Mouse (Mus musculus) splenic B cell, adult 2 months (primary cell): Measurements from ENCODE around the gene Wdr17.

ENCODE experiments used
- DNase-seq: peaks from one replicate; pipeline ENCODE4 v3.0.0-alpha.2; 2011; ENCODE audit warnings: low read depth, low spot score
- H3K27me3 ChIP-seq: 2 replicates; pipeline ENCODE4 v1.6.1; 2012; ENCODE audit warnings: mild to moderate bottlenecking, low read length, moderate library complexity, mixed read lengths; ENCODE audit not compliant: control insufficient read depth, poor library complexity, insufficient read depth, severe bottlenecking
- H3K36me3 ChIP-seq: 2 replicates; pipeline ENCODE4 v1.6.1; 2012; ENCODE audit warnings: mild to moderate bottlenecking, low read length, moderate library complexity, mixed read lengths; ENCODE audit not compliant: control insufficient read depth, poor library complexity, insufficient read depth, severe bottlenecking

Gene Wdr17

DNA sequence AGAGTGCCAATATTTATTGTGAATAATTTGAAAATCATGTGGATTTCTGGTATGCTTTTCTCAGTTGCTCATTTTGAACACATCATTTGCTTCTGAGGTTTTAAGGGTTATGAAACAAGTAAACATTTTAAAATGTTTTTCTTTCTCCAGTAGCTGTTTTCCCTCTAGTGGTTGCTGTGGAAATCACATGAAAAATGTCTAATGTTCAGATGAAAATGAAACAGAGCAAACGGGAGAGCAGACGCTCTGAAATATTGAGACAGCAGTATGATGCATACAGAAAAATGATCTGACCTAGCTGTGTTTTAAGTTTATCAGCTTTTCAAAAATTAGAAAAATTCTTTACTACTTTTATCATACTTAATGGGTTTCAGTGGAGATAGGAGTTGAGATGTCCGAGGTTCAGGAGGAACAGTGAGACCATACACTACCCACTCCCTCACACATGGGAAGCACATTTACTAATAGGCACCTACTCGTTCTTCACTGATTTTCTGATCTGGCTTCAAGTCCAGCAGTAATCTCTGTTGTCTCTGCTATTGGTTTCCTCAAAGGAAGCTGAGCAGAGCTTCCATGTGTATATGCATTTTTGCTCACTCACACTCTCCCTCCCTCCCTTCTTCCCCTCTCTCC, 57.1 kb downstream of the Wdr17 start:
- DNase-seq = peak; percentile 1
- H3K27me3 ChIP-seq = no peaks in the 10 kb centered on the region

DNA sequence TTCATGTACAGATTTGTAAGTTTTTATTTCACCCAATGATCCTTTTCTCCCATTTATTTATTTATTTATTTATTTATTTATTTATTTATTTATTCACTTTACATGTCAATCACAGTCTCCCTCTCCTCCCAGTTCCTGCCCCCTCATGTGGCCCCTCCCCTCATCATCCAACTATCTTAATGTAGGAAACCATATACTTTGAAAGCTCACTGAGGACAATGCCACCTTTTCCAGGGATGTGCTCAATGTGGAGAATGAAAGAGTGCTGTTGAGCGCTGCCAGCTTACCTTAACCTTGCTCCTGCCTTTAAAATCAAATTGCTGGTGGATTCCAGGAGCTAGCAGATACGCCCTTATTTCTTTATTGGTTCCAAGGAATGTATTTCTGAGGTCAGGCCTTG, 59.0 kb downstream of the Wdr17 start:
- no peaks in the 10 kb centered on the region for H3K36me3 ChIP-seq
- no peak for DNase-seq
- no peaks in the 10 kb centered on the region for H3K27me3 ChIP-seq

More for the DNA sequence above, 57.1 kb downstream of the Wdr17 start:
- H3K36me3 ChIP-seq = no peaks in the 10 kb centered on the region

DNA sequence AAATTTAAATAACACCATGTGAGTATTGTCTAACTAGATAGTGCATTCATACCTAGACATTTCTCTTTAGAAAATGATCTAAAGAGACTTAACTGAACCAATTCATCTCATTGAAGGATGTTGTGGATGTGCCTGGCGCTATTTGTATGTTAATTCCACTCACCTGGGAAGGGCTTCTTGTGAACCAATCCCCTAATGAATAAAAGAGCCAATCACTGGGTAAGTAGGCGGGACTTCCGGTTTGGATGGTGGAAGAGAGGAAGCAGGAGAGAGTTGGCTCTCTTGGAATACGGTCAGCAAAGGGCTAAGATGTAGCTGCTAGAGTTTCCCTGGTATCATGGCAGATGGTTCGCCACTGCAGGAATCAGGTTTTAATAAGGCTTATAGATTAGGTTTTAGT, 64.0 kb downstream of the Wdr17 start:
- no peak for DNase-seq
- Histone ChIP-seq H3K27me3 (no peaks in the 10 kb centered on the region), H3K36me3 (no peaks in the 10 kb centered on the region)

DNA sequence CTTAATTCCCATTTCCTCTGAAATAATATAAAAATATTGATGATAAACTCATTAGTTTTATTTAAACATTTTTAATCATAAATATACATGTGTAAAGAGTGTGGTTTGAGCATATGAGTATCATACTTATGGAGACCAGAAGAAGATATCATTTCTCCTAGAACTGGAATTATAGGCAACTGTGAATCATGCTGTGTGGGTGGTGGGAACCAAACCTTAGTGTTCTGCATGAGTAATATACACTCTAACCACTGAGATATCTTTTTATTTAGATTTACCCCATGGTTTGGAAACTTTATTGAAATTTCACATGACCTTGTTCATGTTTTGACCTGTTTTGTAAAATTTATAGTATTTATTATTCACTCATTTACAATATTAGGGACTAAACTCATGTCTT, 68.3 kb downstream of the Wdr17 start:
- Histone ChIP-seq H3K27me3 (no peaks in the 10 kb centered on the region), H3K36me3 (no peaks in the 10 kb centered on the region)
- DNase-seq = no peak

DNA sequence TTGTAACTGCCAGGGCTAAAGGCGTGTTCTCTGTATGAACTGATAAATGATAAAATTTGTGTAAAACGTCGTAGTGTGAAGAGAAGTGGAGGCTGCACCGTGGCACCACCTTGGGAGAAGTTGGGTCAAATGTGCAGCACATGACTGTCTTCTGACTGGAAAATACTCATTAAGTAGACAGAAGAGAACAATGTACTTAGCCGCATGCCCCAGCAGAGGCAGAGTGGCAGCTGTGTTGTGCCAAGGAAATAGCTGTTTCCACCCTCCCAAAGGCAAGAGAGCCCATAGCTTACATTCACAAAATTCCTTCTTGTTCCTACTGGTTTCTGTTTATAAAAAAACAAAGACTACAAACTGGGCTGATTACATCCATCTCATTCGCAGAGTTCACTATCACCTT, 78.8 kb downstream of the Wdr17 start:
- Histone ChIP-seq H3K36me3 (no peaks in the 10 kb centered on the region), H3K27me3 (no peaks in the 10 kb centered on the region)
- no peak for DNase-seq

DNA sequence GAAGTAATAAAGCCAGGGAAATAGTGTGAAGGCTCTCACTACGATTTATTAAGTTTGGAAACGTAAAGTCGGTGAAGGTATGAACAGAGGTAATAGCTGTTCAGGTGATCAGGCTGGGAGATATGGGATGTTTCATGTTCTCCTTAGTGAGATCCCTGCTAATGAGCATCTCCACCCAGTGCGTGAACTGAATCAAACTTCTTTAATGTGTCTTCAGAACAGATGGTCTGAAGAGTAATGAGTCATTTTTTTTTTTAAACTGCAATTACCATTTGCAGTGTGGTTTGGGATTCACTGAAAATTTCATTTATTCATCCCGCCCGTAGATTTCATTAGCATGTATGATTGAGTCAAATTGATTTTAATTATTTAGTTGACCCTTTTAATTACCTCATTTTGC, 80.8 kb downstream of the Wdr17 start:
- H3K36me3 ChIP-seq = no peaks in the 10 kb centered on the region
- no peaks in the 10 kb centered on the region for H3K27me3 ChIP-seq
- no peak for DNase-seq

DNA sequence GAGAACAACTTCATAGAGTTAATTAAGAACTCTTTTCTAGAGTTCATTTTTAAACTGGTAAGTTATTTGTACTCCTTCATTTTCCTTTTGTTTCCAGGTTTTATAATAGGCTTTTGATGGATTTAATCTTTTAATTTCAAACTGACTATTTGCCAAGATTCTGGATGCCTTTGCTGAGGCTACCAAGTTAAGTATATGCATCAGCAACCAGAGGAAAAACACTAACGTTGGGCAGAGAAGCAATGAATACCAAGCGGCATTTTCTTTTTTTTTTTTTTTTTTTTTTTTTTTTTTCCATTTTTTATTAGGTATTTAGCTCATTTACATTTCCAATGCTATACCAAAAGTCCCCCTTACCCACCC, 94.3 kb downstream of the Wdr17 start:
- H3K36me3 ChIP-seq = no peaks in the 10 kb centered on the region
- no peaks in the 10 kb centered on the region for H3K27me3 ChIP-seq
- DNase-seq = no peak

DNA sequence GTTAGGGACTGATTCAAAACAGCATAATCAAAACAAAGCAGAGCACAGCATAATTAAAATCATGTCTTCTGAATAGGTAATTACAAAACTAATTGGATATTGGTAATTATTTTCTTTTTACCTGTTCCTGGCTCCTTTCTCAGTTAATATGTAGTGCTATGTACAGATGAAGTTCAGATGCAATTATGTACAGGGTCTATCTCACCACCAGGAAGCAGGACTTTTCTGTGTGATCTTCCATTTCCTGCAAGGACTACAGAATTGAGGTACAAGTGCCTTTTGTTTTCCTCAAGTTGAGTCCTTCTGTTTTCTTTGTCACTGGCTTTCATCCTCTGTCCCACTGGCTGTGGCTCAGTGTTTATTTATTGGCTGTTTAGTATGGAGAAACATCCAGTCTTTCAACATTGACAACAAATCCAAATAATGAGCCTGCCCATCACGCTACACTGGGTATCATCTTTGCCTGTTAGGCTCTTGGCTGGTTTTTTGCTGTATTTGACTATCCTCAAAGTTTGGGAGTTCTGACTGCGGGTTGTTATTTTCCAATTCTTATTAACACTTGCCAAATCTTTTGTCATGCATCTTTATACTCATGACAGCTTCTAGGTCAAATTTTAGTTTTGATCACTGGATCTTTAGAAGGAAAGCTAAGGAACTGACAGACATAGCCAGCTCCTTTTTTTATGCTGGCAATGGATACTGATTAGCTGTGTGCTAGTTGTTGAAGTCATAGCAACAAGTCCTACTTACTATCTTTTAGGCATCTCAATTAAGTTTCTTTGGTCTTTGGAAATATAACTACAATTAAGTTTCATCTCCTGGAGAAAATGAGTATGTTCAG, 94.9 kb downstream of the Wdr17 start:
- no peaks in the 10 kb centered on the region for H3K27me3 ChIP-seq
- DNase-seq = no peak

DNA sequence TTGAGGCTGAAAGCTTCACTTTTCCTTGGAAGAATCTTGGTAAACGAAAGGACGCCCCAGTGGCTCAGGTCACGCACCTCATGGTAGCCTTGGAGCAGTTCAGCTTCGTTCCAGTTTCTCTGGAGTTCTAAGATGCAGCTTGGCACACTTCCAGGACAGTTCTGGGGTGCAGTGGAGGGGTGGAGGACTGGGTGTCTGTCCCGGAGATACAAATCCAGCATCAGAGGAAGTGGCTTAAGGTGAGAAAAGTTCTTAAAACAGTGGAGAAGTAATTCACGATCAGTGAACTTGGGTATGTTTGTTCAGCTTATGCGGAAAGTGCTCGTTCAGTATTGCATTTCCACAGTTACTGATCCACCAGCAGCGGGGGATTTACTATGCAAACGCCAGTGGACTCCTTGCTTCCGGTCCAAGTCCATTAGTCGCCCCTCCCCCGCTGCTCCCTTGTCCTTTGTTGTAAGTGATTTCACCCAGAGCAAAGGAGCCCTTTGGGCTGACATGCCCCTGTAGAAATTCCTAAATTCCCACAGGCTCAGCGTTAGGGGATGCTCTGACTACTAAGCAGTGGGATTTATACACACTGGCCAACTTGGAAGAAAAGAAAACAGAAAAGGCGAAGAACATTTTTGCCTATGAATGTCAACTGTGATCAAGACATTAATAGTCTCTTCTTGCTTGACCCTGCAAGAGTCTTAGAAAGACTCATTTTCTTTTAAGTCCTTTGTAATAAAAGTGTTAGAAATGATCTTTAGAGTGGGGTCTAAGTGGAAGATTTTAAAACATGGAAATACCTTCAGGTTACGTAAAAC, 106.6 kb downstream of the Wdr17 start:
- DNase-seq = peak; percentile 8
- Histone ChIP-seq H3K36me3 (no peaks in the 10 kb centered on the region), H3K27me3 (no peaks in the 10 kb centered on the region)

More for the DNA sequence above, 94.9 kb downstream of the Wdr17 start:
- H3K36me3 ChIP-seq = no peaks in the 10 kb centered on the region

DNA sequence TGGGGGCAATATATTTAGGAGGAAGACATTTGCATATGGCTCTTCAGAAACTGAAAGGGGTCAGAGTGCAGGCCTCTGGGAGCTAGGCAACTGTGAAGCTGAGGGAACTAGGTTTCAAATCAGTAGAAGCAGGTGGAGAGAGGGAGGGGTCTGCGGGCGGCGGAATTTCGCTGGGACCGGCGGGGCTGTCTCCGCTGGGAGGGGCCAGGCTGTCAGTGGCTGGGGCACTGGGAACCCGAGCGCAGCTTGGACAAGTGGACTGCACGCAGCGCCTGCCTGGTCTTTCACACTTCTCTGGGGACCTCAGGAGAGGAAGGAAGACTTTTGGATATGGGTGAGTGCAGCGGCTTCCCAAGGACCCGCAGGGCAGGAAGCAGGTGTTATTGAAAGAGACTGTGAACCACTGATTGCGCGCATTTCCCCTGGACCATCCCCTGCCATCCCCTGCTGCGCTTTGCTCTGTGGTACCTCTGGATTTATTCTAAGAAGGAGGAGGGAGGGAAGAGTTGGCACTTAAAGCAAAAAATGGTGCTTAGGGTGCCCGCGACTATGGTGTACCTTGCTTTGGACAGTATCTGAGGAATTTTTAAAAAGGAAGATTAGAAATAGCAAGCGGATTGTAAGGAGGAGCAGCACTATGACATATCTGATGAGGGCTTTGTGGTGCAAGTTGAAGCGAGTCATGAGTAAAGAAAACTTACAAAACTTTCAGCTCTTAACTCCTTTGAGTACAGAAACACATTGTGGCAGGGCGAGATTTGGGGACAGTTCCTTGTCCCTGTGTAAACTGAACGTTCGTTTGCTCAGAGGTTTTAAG, 107.5 kb downstream of the Wdr17 start:
- Histone ChIP-seq H3K36me3 (no peaks in the 10 kb centered on the region), H3K27me3 (no peaks in the 10 kb centered on the region)
- DNase-seq = peak; percentile 16

DNA sequence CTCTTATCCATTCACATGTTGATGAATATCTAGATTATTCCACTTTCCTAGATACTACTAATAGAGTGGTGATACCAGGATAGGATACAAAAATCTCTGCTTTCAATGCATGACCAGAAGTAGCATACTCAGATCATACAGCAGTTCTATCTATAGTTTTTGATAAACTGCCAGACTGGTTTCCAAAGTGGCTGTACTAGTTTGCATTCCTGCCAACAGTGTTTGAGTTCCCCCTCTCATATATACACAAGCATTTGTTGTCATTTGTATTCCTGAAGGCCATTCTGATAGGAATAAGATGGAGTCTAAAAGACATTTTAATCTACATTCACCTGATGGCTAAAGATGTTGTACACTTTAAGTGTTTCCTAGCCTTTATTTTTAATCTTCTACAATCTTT, 110.0 kb downstream of the Wdr17 start:
- no peak for DNase-seq
- no peaks in the 10 kb centered on the region for H3K27me3 ChIP-seq
- no peaks in the 10 kb centered on the region for H3K36me3 ChIP-seq

DNA sequence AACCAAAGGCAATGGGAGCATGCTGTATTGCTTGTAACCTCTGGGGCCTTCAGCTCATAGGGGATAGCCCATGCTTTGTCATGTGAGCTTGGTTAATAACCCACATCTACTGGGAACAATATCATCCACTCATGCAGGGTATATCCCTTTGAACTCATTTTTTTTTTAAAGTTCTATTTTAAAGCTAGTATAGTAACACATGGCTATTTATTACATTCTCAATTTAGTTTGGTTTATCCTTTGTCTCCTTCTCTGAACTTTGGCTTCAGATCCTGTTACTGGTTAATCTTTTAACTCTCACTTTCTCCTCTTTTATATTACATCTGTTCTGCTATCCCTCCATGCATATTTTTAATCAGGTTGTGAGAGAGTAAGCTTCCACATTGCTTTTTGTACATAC, 110.7 kb downstream of the Wdr17 start:
- H3K27me3 ChIP-seq = no peaks in the 10 kb centered on the region
- no peaks in the 10 kb centered on the region for H3K36me3 ChIP-seq
- no peak for DNase-seq

DNA sequence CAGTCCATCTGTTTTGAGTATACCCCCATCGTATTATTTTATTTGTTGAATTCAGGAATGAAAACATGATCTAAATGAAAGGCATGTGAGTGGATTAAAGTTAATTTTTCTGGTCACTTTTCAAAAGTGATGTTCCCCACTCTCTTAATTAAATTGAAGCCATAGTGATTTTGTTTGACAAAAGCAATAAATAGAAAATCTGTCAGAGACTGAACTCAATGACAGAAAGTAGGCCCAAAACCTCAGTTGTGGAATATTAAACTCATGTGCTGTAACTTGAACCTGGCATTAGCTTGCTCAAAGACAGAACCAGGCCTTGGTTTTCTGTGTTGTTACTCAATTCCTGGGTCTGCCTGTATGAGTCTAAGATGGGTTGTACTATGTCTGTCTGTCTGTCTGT, 129.3 kb downstream of the Wdr17 start:
- no peak for DNase-seq
- Histone ChIP-seq H3K36me3 (no peaks in the 10 kb centered on the region), H3K27me3 (no peaks in the 10 kb centered on the region)

DNA sequence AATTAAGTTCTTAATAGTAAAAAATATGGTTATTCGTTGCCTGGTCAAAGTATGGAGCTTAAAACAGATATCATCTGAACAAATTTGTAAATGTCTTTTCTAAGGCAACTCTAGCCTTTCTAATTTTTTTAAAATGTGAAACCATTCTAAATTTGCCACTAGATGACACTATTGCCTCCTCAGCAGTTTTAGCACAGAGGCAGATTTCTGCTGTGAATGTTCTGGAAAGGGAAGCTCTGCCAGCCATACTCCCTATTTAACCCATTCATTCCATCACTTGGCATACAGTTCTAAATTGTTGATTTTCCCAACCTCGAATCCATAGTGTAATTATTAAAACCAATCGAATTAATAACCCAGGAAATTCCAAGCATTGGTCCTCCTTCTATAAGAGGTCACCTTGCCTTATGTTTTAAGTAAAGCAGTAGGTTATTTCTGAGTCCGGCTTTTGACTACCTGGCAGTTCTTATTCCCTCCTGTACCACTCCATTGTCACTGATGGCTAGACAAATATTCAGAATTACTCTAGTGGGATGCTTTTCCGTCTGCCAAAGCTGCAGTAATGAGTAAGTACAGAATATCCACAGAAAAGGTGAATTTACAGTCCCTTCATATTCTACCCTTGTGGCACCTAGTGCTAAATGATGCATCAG, 150.2 kb downstream of the Wdr17 start:
- H3K27me3 ChIP-seq = no peaks in the 10 kb centered on the region
- no peaks in the 10 kb centered on the region for H3K36me3 ChIP-seq
- DNase-seq = no peak
